Mouse (Mus musculus) ES-E14 (cell line): ENCODE results near the gene Calhm1. TPM values are rescaled to one million over a fixed set of nuclear protein-coding genes. Genes with fewer than 3 reads are reported as not detected.

ENCODE experiments used
- DNase-seq: peaks from one replicate; pipeline ENCODE4 v3.0.0-alpha.2; 2013; ENCODE audit warnings: low read depth, low spot score
- H3K27ac ChIP-seq: 2 replicates; pipeline ENCODE4 v1.5.1; 2012; ENCODE audit warnings: low read depth, mild to moderate bottlenecking, low read length, moderate library complexity, mixed read lengths; ENCODE audit not compliant: poor library complexity, insufficient read depth, severe bottlenecking
- H3K36me3 ChIP-seq: 2 replicates; pipeline ENCODE4 v1.6.1; 2012; ENCODE audit warnings: mild to moderate bottlenecking, low read length, moderate library complexity, mixed read lengths; ENCODE audit not compliant: control insufficient read depth, poor library complexity, insufficient read depth, severe bottlenecking
- H3K4me1 ChIP-seq, 2 experiments: fragments of 150-350 bp in 1 of 2; sonication (generic) in 1 of 2; 2 replicates each; pipeline ENCODE4 v1.6.1; 2012; ENCODE audit warnings: low read length in 2 of 2, mild to moderate bottlenecking in 1 of 2, mixed read lengths in 1 of 2; ENCODE audit not compliant: control insufficient read depth in 2 of 2, insufficient read depth in 2 of 2, poor library complexity in 1 of 2
- H3K4me3 ChIP-seq, 2 experiments: fragments of 150-350 bp in 1 of 2; sonication (generic) in 1 of 2; 2 replicates each; pipeline ENCODE4 v1.5.1; 2012; ENCODE audit warnings: low read length in 2 of 2, low read depth in 1 of 2, mild to moderate bottlenecking in 1 of 2, mixed read lengths in 1 of 2; ENCODE audit not compliant: insufficient read depth in 1 of 2, poor library complexity in 1 of 2, severe bottlenecking in 1 of 2
- H3K9ac ChIP-seq: 2 replicates; pipeline ENCODE4 v1.6.1; 2012; ENCODE audit warnings: low read depth, mild to moderate bottlenecking, low read length, mixed read lengths; ENCODE audit not compliant: poor library complexity, insufficient read depth, severe bottlenecking
- H3K9me3 ChIP-seq: fragments of 150-350 bp; sonication (generic); 2 replicates; pipeline ENCODE4 v1.6.1; 2012; ENCODE audit warnings: low read depth, mild to moderate bottlenecking, low read length; ENCODE audit not compliant: control insufficient read depth, insufficient read depth
- CHD2 ChIP-seq: IDR thresholded peaks from 2 replicates; pipeline ENCODE4 v1.6.1; 2014; ENCODE audit warnings: mild to moderate bottlenecking, low read depth, low read length, inconsistent platforms
- HCFC1 ChIP-seq: IDR thresholded peaks from 2 replicates; pipeline ENCODE4 v1.6.1; 2012; ENCODE audit warnings: low read length, inconsistent platforms, borderline replicate concordance; ENCODE audit not compliant: insufficient read depth
- MAFK ChIP-seq: IDR thresholded peaks from 2 replicates; pipeline ENCODE4 v1.6.1; 2014; ENCODE audit warnings: mild to moderate bottlenecking, low read depth, low read length, inconsistent platforms; ENCODE audit not compliant: insufficient read depth
- ZC3H11A ChIP-seq: IDR thresholded peaks from 2 replicates; pipeline ENCODE4 v1.6.1; 2012; ENCODE audit warnings: low read depth, mild to moderate bottlenecking, inconsistent platforms, low read length, borderline replicate concordance
- ZNF384 ChIP-seq: IDR thresholded peaks from 2 replicates; pipeline ENCODE4 v1.6.1; 2012; ENCODE audit warnings: low read depth, low read length, inconsistent platforms
- in situ Hi-C, 2 experiments: fragments of 600-800 bp; cut with MboI; formaldehyde crosslinking; loops; one replicate each; pipeline ENCODE4 v1.15.1; 2025; ENCODE audit warnings: low sequenced_read_pairs in 2 of 2, inconsistent platforms in 1 of 2; ENCODE audit not compliant: unreplicated experiment in 2 of 2
- total RNA-seq: library from RNA; depleted of rRNA; stranded (reverse); fragments of 300-350 nt; gene quantifications from 2 replicates; pipeline ENCODE4 v1.2.3, GENCODE M21; 2012; rRNA removed

Gene Calhm1
- total RNA-seq, 1 experiment, result not detected

- Histone ChIP-seq H3K4me1 (no peaks in the 10 kb centered on the region), H3K9ac (no peak overlapping the region), H3K36me3 (peaks cover 68% of the 10 kb centered on the region), H3K27ac (no peak overlapping the region), H3K4me3 (no peak overlapping the region), H3K9me3 (no peaks in the 10 kb centered on the region)
- no peak for DNase-seq
- no peak for TF ChIP-seq MAFK
- in situ Hi-C loops, result no loop called here
Observed at GRCm38 (mm10) chr19:47121054-47121453, 23.0 kb downstream of the Calhm1 start.

- no peaks in the 10 kb centered on the region for H3K9me3 ChIP-seq
- TF ChIP-seq ZNF384 (no peak), HCFC1 (no peak), ZC3H11A (no peak), CHD2 (no peak), MAFK (no peak)
- H3K4me3 ChIP-seq, result no peak overlapping the region
- peaks cover 55% of the 10 kb centered on the region for H3K36me3 ChIP-seq
- H3K27ac ChIP-seq, result no peak overlapping the region
- no peaks in the 10 kb centered on the region for H3K4me1 ChIP-seq
- DNase-seq, result no peak
- no peak overlapping the region for H3K9ac ChIP-seq
- in situ Hi-C loops, result no loop called here
Observed at GRCm38 (mm10) chr19:47118634-47119033, 25.4 kb downstream of the Calhm1 start.

DNA sequence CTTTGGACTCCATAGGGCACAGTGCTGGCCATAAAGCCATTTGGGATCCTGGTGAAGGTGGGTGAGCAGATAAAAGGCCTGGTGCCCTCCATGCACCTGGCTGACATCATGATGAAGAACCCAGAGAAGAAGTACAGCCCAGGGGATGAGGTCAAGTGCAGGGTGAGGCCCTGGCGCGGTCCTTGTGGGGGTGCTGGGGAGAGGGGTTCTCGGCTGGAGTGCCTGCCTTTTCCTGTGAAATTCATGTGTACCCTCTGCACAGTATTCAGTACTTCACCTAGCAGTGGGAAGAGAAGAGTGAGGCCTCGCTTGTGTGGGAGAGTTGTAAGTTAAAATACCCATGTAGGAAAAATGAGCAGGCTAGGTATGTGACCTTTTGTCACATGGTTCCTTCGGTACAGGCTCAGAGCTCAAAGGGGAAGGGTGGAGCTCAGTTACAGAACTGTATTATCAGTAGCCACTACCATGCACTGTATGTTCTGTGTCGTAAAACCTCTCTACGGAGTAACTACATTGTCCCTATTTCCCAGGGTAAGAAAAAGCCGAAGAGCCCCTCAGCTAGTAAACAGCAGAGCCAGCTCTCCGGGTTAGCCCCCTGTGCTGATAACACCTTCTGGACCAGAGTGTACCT is 39.3 kb downstream of the Calhm1 start:
- Histone ChIP-seq H3K27ac (no peak overlapping the region), H3K36me3 (peaks cover 79% of the 10 kb centered on the region), H3K9me3 (no peaks in the 10 kb centered on the region), H3K4me3 (no peak overlapping the region), H3K4me1 (no peaks in the 10 kb centered on the region), H3K9ac (no peak overlapping the region)
- DNase-seq, result no peak
- in situ Hi-C loops, result no loop called here
- TF ChIP-seq HCFC1, result no peak
- no peak for TF ChIP-seq ZC3H11A
- no peak for TF ChIP-seq MAFK
- TF ChIP-seq ZNF384, result no peak

DNA sequence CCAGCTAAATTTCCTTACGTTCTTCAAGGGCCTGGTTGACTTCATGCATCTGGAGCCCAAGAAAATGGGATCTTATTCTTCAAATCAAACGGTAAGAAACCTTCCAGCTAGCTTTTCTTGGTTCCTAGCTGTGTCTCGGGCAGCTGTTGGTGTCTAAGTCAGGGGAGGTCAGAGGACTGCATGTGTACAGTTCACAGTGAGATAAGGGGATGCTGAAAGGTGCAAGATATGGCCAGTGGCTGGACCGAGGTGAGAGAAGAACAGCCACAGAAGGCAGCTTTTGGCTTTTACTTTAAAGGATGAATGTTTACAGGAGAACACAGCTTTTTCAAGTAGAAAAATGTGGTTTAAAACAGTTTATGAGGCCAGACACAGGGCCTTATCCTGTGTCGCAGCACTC is 43.0 kb downstream of the Calhm1 start:
- Histone ChIP-seq H3K9me3 (no peaks in the 10 kb centered on the region), H3K36me3 (peaks cover 68% of the 10 kb centered on the region), H3K4me3 (no peak overlapping the region), H3K4me1 (no peaks in the 10 kb centered on the region), H3K9ac (no peak overlapping the region), H3K27ac (no peak overlapping the region)
- TF ChIP-seq CHD2, result no peak
- TF ChIP-seq HCFC1, result no peak
- no peak for TF ChIP-seq ZNF384
- TF ChIP-seq ZC3H11A, result no peak
- TF ChIP-seq MAFK, result no peak
- in situ Hi-C loops, result no loop called here
- DNase-seq, result no peak

Other genes with a start within 250 kb of the Calhm1 start
- gene Ina, start 129.6 kb downstream of the Calhm1 start, total RNA-seq, result 9.8 and 18.4 TPM in 2 replicates
- 26.9 and 27.0 TPM in 2 replicates for gene Nt5c2, start 129.1 kb downstream of the Calhm1 start, total RNA-seq
- 34.0 and 40.2 TPM in 2 replicates for gene Pcgf6, start 93.3 kb downstream of the Calhm1 start, total RNA-seq
- gene Taf5, start 76.5 kb downstream of the Calhm1 start, total RNA-seq, result 17.1 and 19.2 TPM in 2 replicates
- 236 and 385 TPM in 2 replicates for gene Usmg5, start 53.6 kb downstream of the Calhm1 start, total RNA-seq
- gene Pdcd11, start 53.5 kb downstream of the Calhm1 start, total RNA-seq, result 117 and 129 TPM in 2 replicates
- gene Calhm2, start 6.0 kb downstream of the Calhm1 start, total RNA-seq, result 3.2 and 5.5 TPM in 2 replicates
- gene Calhm3, start 13.5 kb upstream of the Calhm1 start, total RNA-seq, result 2.8 and 3.8 TPM in 2 replicates
- gene Neurl1a, start 34.6 kb upstream of the Calhm1 start, total RNA-seq, result 10.2 and 14.7 TPM in 2 replicates